Mouse (Mus musculus) small intestine, adult 2 months (tissue): ENCODE results near the gene Pibf1.

Experiments
- CTCF ChIP-seq: fragments of 200-500 bp; IDR thresholded peaks from 2 replicates; pipeline ENCODE4 v1.5.1; 2012; ENCODE audit warnings: low read depth, mild to moderate bottlenecking, control low read depth, inconsistent platforms, low read length, moderate library complexity, mixed read lengths; ENCODE audit not compliant: insufficient replicate concordance, insufficient read length; ENCODE audit errors: extremely low read depth
- POLR2A ChIP-seq: fragments of 200-500 bp; IDR thresholded peaks from 2 replicates; pipeline ENCODE4 v1.6.1; 2012; ENCODE audit warnings: low read depth, mild to moderate bottlenecking, control low read depth, inconsistent platforms, low read length, moderate library complexity

GRCm38 (mm10) chr14:99063091-99063490, 36.1 kb upstream of the Pibf1 start:
- TF ChIP-seq CTCF (no peak), POLR2A (no peak)
